Comparison of ENCODE assay signal across 25 mouse cellular contexts in the genomic region with DNA sequence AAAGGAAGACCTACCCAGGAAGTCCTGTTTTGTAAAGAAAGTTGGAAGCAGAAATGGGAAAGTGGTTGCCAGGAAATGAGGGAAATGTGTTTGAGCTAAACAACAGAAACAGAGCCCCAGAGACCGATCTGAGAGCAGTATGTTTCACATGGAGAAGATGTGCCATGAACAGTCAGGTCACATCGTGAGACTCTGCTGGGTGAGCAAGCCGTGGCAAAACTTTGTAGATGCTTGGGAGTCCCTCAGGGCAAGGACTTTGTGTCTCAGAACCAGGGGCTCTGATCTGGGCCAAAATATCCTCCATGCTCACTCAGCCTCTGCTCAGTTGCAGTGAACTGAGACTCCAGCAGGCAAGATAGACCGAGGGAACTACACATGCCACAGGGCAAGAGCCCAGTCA. TPM values are rescaled to one million over a fixed set of nuclear protein-coding genes. Genes with fewer than 3 reads are reported as not detected.
DNase-seq lines count a peak whose midpoint lies in the region; ATAC-seq and TF ChIP-seq lines count a peak whose summit lies in the region.
"Had no signal": no experiment of that assay in that cellular context is flagged by ENCODE, and none has a peak within 500 bp of the region (broad histone marks: within the 10 kb centered on the region; RNA-seq: fewer than 3 reads in every experiment).

No protein-coding gene starts in this region.

- DNase-seq in heart, adult 11 months: peak; percentile 90
- no peak for DNase-seq in heart, postnatal 25 days (ENCODE audit: low spot score)
- no peak for DNase-seq in heart, postnatal 0 days (ENCODE audit: low spot score)
- DNase-seq in adrenal gland, postnatal 10 days: no peak
- DNase-seq: adrenal gland, adult 2 months; adrenal gland, postnatal 14 days; adrenal gland, postnatal 36 days; cerebellum, adult 11 months; cerebellum, adult 18-20 months; cerebellum, adult 8-10 months; cerebellum, adult 9-11 months; cerebellum, postnatal 14 days; cerebellum, postnatal 36 days; embryo, embryonic 11 days had no signal

- ATAC-seq in heart, postnatal 0 days (ENCODE audit: insufficient read depth, low read depth): no peak
- ATAC-seq in heart, embryonic 11.5 days (replicated peaks; ENCODE audit: insufficient number of reproducible peaks, low FRiP score, low TSS enrichment): no peak
- no peak for ATAC-seq in intestine, embryonic 15.5 days
- ATAC-seq: forebrain, embryonic 14.5 days; forebrain, embryonic 16.5 days had no signal

- WGBS in heart, postnatal 0 days: 58% methylated on average over 4 of the region's 4 CpGs
- WGBS in heart, embryonic 11.5 days (ENCODE audit: insufficient replicate concordance): 76% methylated on average over 4 of the region's 4 CpGs
- 83% methylated on average over 4 of the region's 4 CpGs for WGBS in intestine, embryonic 15.5 days

- no peaks in the 10 kb centered on the region for H3K27me3 ChIP-seq in heart, postnatal 0 days (ENCODE audit: control insufficient read depth, insufficient read depth, low read length)
- no peaks in the 10 kb centered on the region for H3K27me3 ChIP-seq in heart, embryonic 11.5 days (ENCODE audit: control insufficient read depth, insufficient read depth, low read length)
- H3K27me3 ChIP-seq in intestine, embryonic 15.5 days (replicated peaks): no peaks in the 10 kb centered on the region
- H3K27me3 ChIP-seq: embryonic facial prominence, embryonic 13.5 days; embryonic facial prominence, embryonic 15.5 days had no signal

- H3K4me1 ChIP-seq in heart, postnatal 0 days (ENCODE audit: control insufficient read depth, insufficient read depth): peaks cover 24% of the 10 kb centered on the region
- H3K4me1 ChIP-seq in heart, embryonic 11.5 days (ENCODE audit: control insufficient read depth, insufficient read depth, low read length): 0 out of 2 replicates have a peak, but pooled peaks cover 6% of the 10 kb centered on the region
- H3K4me1 ChIP-seq in embryonic fibroblast, embryonic 13.5 days (ENCODE audit: control insufficient read depth, insufficient read depth, low read length): peaks cover 9% of the 10 kb centered on the region
- peaks cover 4% of the 10 kb centered on the region; the same call in 1 of the 2 replicates for H3K4me1 ChIP-seq in intestine, embryonic 15.5 days (replicated peaks)
- H3K4me1 ChIP-seq: embryonic facial prominence, embryonic 13.5 days; embryonic facial prominence, embryonic 15.5 days; forebrain, embryonic 10.5 days; forebrain, embryonic 12.5 days had no signal

- no peak overlapping the region for H3K4me3 ChIP-seq in heart, postnatal 0 days (ENCODE audit: low read depth, low read length)
- no peak overlapping the region for H3K4me3 ChIP-seq in heart, embryonic 11.5 days (ENCODE audit: low read depth, low read length)
- no peak overlapping the region for H3K4me3 ChIP-seq in embryonic fibroblast, embryonic 13.5 days (ENCODE audit: insufficient read depth, low read length)
- H3K4me3 ChIP-seq in intestine, embryonic 15.5 days (replicated peaks): no peak overlapping the region
- H3K4me3 ChIP-seq: embryonic facial prominence, embryonic 13.5 days; embryonic facial prominence, embryonic 15.5 days; forebrain, embryonic 10.5 days; forebrain, embryonic 12.5 days had no signal

- TF ChIP-seq EP300 in heart, postnatal 0 days (IDR thresholded peaks at IDR 0.05; ENCODE audit: low read depth): no peak

- no peak overlapping the region for H3K4me2 ChIP-seq in heart, postnatal 0 days (ENCODE audit: low read depth, low read length)
- H3K4me2 ChIP-seq in heart, embryonic 11.5 days: no peak overlapping the region
- no peak overlapping the region for H3K4me2 ChIP-seq in intestine, embryonic 15.5 days (replicated peaks)
- H3K4me2 ChIP-seq: embryonic facial prominence, embryonic 13.5 days; embryonic facial prominence, embryonic 15.5 days; forebrain, embryonic 12.5 days had no signal

- TF ChIP-seq POLR2A in embryonic fibroblast, embryonic 13.5 days (IDR thresholded peaks at IDR 0.05; ENCODE audit: low read depth, low read length): no peak

- intact Hi-C loops in heart, postnatal 25 days (cut with DNase I): no loop called here

- H3K9ac ChIP-seq in heart, postnatal 0 days (replicated peaks; ENCODE audit: low read depth, low read length): no peak overlapping the region
- H3K9ac ChIP-seq in heart, embryonic 11.5 days (ENCODE audit: low read depth, low read length): no peak overlapping the region
- H3K9ac ChIP-seq in intestine, embryonic 15.5 days: no peak overlapping the region
- H3K9ac ChIP-seq: embryonic facial prominence, embryonic 13.5 days; embryonic facial prominence, embryonic 15.5 days; forebrain, embryonic 12.5 days had no signal

- H3K36me3 ChIP-seq in heart, postnatal 0 days (replicated peaks; ENCODE audit: control insufficient read depth, insufficient read depth, low read length): no peaks in the 10 kb centered on the region
- H3K36me3 ChIP-seq in heart, embryonic 11.5 days (ENCODE audit: control insufficient read depth, insufficient read depth, low read length): no peaks in the 10 kb centered on the region
- H3K36me3 ChIP-seq in intestine, embryonic 15.5 days: no peaks in the 10 kb centered on the region
- H3K36me3 ChIP-seq: embryonic facial prominence, embryonic 13.5 days; embryonic facial prominence, embryonic 15.5 days; forebrain, embryonic 10.5 days; forebrain, embryonic 12.5 days had no signal

- no peak for TF ChIP-seq CTCF in heart, postnatal 0 days (IDR thresholded peaks at IDR 0.05; ENCODE audit: low read depth)
- no peak for TF ChIP-seq CTCF in embryonic fibroblast, embryonic 13.5 days (IDR thresholded peaks at IDR 0.05; ENCODE audit: borderline replicate concordance, insufficient read depth, low read length)

- no peaks in the 10 kb centered on the region for H3K9me3 ChIP-seq in heart, postnatal 0 days (replicated peaks; ENCODE audit: control insufficient read depth, low read length)
- no peaks in the 10 kb centered on the region for H3K9me3 ChIP-seq in heart, embryonic 11.5 days (replicated peaks; ENCODE audit: control insufficient read depth, low read length)
- no peaks in the 10 kb centered on the region for H3K9me3 ChIP-seq in intestine, embryonic 15.5 days
- H3K9me3 ChIP-seq: embryonic facial prominence, embryonic 13.5 days; embryonic facial prominence, embryonic 15.5 days; forebrain, embryonic 10.5 days; forebrain, embryonic 12.5 days had no signal

- peak overlapping the region; percentile 30; the same call in 1 of the 2 replicates for H3K27ac ChIP-seq in heart, postnatal 0 days (ENCODE audit: low read depth)
- no peak overlapping the region for H3K27ac ChIP-seq in heart, embryonic 11.5 days (ENCODE audit: low read depth, low read length)
- H3K27ac ChIP-seq in embryonic fibroblast, embryonic 13.5 days (ENCODE audit: insufficient read depth, low read length): peak overlapping the region; percentile 62
- H3K27ac ChIP-seq in intestine, embryonic 15.5 days: no peak overlapping the region
- H3K27ac ChIP-seq: embryonic facial prominence, embryonic 13.5 days; embryonic facial prominence, embryonic 15.5 days; forebrain, embryonic 10.5 days; forebrain, embryonic 12.5 days had no signal

RNA-seq across cellular contexts. Expression of gene Osmr, which starts 15.9 kb away (rescaled TPM):
- 10 to 100 TPM in 1 of 2 experiments, 1 to 10 TPM in 1; 9.0 to 11.3 TPM for total RNA-seq in heart, postnatal 25 days (2021)
- total RNA-seq in heart, postnatal 0 days (2014; rRNA removed; ENCODE audit: low replicate concordance): 5.5 and 12.4 TPM in 2 replicates
- polyA plus RNA-seq in heart, postnatal 0 days (2015; fragmentation: Nextera tagmentation; extraction: Ambion mirVana): 2.5 and 2.6 TPM in 2 replicates
- 0.57 and 1.2 TPM in 2 replicates for polyA plus RNA-seq in heart, embryonic 11.5 days (2014; fragmentation: Nextera tagmentation; extraction: Ambion mirVana)
- 137 and 168 TPM in 2 replicates for polyA plus RNA-seq in embryonic fibroblast, embryonic 13.5 days (2011; ENCODE audit: insufficient read length, low read depth, missing spikeins)
- 1.2 and 1.6 TPM in 2 replicates for polyA plus RNA-seq in intestine, embryonic 15.5 days (2015; fragmentation: Nextera tagmentation; extraction: Ambion mirVana)
- 1 to 10 TPM; 7.0 to 7.5 TPM for total RNA-seq in adrenal gland, postnatal 10 days (2021)
- total RNA-seq: common myeloid progenitor, adult 5-6 weeks; MEL had no signal

Comparison
In these comparisons a context has a peak if more than half of its experiments do, and no peak if none do; other contexts are left out.
1. H3K27ac ChIP-seq: peak in heart, postnatal 0 days (single experiment) and embryonic fibroblast, embryonic 13.5 days (single experiment); none in heart, embryonic 11.5 days (single experiment) and intestine, embryonic 15.5 days (single experiment).
2. RNA of gene Osmr, which starts 15.9 kb away (polyA plus RNA-seq): 137 to 168 TPM in embryonic fibroblast, embryonic 13.5 days; 2.5 to 2.6 TPM in heart, postnatal 0 days, 1.2 to 1.6 TPM in intestine, embryonic 15.5 days and 0.57 to 1.2 TPM in heart, embryonic 11.5 days; every median in the first group is over 10 times any median in the second.